Mouse (Mus musculus) inflammation-experienced regulatory T-cells, adult 6 months (primary cell): ENCODE data around the gene Tmem120b. TPM values are rescaled to one million over a fixed set of nuclear protein-coding genes. Genes with fewer than 3 reads are reported as not detected.
"Not testable (repeated sequence)": the region's sequence is repeated elsewhere in the genome, so short reads cannot be mapped to it uniquely, and the experiment has no call there.

ENCODE experiments used
- ATAC-seq: one replicate; pipeline ENCODE4 v1.8.0; 2017
- polyA plus RNA-seq, 3 experiments: library from polyadenylated mRNA; unstranded; fragments of 100-300 nt; shearing (Covaris generic); gene quantifications; one replicate each; pipeline ENCODE4 v1.2.1; 2017

Gene Tmem120b
- polyA plus RNA-seq, 3 experiments from 2014 or later = 1.1 to 2.1 (median 1.5) TPM

- peak; percentile 93 for ATAC-seq
Observed at GRCm38 (mm10) chr5:123057366-123058250, 10.6 kb upstream of the Tmem120b start.

GRCm38 (mm10) chr5:123058251-123059102 lies 9.7 kb upstream of the Tmem120b start:
- ATAC-seq = no peak

- ATAC-seq = no peak
Observed at GRCm38 (mm10) chr5:123059757-123060520, 8.3 kb upstream of the Tmem120b start.

GRCm38 (mm10) chr5:123060706-123061401 lies 7.4 kb upstream of the Tmem120b start:
- ATAC-seq = no peak

- not testable (repeated sequence) for ATAC-seq
Observed at GRCm38 (mm10) chr5:123061402-123061749, 6.8 kb upstream of the Tmem120b start.

GRCm38 (mm10) chr5:123063141-123063540 lies 5.1 kb upstream of the Tmem120b start:
- ATAC-seq = no peak

GRCm38 (mm10) chr5:123064207-123064606 lies 4.0 kb upstream of the Tmem120b start:
- no peak for ATAC-seq

- peak; percentile 90 for ATAC-seq
Observed at GRCm38 (mm10) chr5:123067395-123067995, 720 bp upstream of the Tmem120b start.

GRCm38 (mm10) chr5:123068714-123069113 lies 499 bp downstream of the Tmem120b start:
- ATAC-seq = no peak

GRCm38 (mm10) chr5:123075576-123076418 lies 7.6 kb downstream of the Tmem120b start:
- ATAC-seq = peak; percentile 89

GRCm38 (mm10) chr5:123076419-123077281 lies 8.4 kb downstream of the Tmem120b start:
- peak; percentile 29 for ATAC-seq

GRCm38 (mm10) chr5:123079568-123079967 lies 11.4 kb downstream of the Tmem120b start:
- ATAC-seq = no peak

- no peak for ATAC-seq
Observed at GRCm38 (mm10) chr5:123080041-123080440, 11.8 kb downstream of the Tmem120b start.

GRCm38 (mm10) chr5:123080510-123080909 lies 12.3 kb downstream of the Tmem120b start:
- ATAC-seq = no peak

- ATAC-seq = no peak
Observed at GRCm38 (mm10) chr5:123083340-123084050, 15.3 kb downstream of the Tmem120b start.

- ATAC-seq = no peak
Observed at GRCm38 (mm10) chr5:123086501-123086900, 18.3 kb downstream of the Tmem120b start.

- ATAC-seq = no peak
Observed at GRCm38 (mm10) chr5:123088784-123089183, 20.6 kb downstream of the Tmem120b start.

- ATAC-seq = no peak
Observed at GRCm38 (mm10) chr5:123090560-123091306, 22.5 kb downstream of the Tmem120b start.
